Mouse (Mus musculus): ENCODE results near the gene Gsap.
"Not testable (repeated sequence)": the region's sequence is repeated elsewhere in the genome, so short reads cannot be mapped to it uniquely, and the experiment has no call there.

Gene Gsap

DNA sequence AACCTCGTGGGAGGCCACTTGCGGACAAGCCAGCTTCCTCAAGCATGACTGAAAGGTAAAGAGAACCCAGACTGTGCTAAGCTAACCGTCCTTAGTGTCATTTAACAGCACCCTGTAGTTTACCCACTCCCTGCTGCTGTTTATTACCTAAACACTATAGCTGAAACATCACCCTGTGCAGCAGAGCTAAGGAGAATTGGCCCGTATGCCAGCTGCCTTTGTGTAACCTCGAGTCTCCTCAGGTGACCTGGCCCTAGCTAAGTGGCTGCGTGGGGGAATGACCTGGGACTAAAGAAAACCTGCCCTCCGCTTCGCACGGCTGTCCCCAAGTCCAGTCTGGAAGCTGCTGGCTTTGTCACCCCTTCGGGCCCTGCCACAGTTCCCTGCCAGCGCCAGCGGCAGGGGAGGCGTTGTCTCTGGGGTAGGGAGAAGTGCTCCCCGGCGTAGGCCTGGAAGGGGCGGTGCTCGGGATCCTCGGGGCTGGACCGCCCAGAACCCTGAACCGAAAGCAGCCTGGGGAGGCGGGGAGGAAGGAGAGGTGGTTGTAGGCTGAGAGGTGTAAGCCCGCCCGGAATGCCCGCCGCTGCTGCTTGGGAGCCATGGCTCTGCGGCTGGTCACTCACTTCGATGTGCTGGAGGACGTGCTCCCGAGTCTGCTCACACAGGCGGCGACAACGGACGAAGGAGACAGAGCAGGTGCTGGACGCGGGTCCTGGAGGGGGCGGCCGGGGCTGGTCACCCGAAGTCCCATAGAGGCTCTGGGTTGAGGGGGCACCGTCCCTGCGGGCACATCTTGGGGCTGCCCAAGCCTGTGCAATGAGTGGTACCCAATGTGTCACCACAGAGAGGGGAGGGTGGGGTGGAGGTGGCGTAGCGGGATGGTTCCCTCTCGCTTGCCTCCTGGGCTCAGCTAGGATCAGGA lies at the start of gene Gsap:
Gene Gsap, plus strand, starts transcription at position 492 of the 922 bp plus-strand sequence.
- DNase-seq (ENCODE audit: low spot score in 2 of 2): peak; percentile 30 to 37

- DNase-seq (ENCODE audit: low spot score in 2 of 2): no peak
Observed at GRCm38 (mm10) chr5:21136575-21136974, 49.5 kb upstream of the Gsap start.

GRCm38 (mm10) chr5:21139505-21139904 lies 46.5 kb upstream of the Gsap start:
- peak; percentile 77 to 79 for DNase-seq (ENCODE audit: low spot score in 2 of 2)

GRCm38 (mm10) chr5:21141133-21141551 lies 44.9 kb upstream of the Gsap start:
- not testable (repeated sequence) for DNase-seq (ENCODE audit: low spot score in 2 of 2)

DNA sequence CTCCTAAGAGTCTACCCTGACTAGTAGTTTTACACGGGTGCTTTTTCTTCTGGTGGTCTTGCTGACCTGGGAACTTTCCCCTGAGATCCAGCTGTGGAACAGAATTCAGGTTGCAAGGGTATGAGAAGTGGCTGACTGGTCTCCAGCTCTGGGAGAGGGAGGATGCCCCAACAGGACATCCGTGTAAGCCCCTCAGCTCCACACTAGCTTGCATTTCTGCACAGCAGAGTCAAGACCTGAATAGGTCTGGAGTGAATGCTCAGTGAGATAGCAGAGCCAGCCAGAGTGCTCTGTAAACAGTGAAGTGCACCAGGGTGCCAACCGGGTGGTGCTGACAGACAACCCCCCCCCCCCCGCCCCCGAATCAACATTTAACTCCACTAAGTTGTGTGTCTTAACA lies 44.4 kb upstream of the Gsap start:
- DNase-seq (ENCODE audit: low spot score in 2 of 2): no peak

GRCm38 (mm10) chr5:21143032-21143431 lies 43.0 kb upstream of the Gsap start:
- DNase-seq (ENCODE audit: low spot score in 2 of 2): no peak

GRCm38 (mm10) chr5:21144506-21145169 lies 41.4 kb upstream of the Gsap start:
- no peak for DNase-seq (ENCODE audit: low spot score in 2 of 2)

- DNase-seq (ENCODE audit: low spot score in 2 of 2): no peak
Observed at GRCm38 (mm10) chr5:21148358-21148757, 37.7 kb upstream of the Gsap start.

DNA sequence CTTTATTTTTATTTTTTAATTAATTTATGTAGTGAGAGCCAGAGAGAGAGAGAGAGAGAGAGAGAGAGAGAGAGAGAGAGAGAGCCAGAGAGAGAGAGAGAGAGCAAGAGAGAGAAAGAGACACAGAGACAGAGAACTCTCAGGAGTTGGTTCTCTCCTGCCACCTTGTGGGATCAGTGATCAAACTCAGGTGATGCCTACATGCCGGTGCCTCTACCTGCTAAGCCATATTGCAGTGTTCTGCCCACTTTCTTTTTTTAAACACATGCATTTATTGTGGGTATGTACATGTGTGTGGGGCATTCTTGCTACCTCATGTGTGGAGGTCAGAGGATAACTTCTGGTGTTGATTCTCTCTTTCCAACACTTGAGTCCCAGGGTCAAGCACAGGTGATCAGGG lies 32.4 kb upstream of the Gsap start:
- DNase-seq (ENCODE audit: low spot score in 2 of 2): no peak

- no peak for DNase-seq (ENCODE audit: low spot score in 2 of 2)
Observed at GRCm38 (mm10) chr5:21156770-21157169, 29.3 kb upstream of the Gsap start.

- no peak for DNase-seq (ENCODE audit: low spot score in 2 of 2)
Observed at GRCm38 (mm10) chr5:21159536-21159935, 26.5 kb upstream of the Gsap start.

DNA sequence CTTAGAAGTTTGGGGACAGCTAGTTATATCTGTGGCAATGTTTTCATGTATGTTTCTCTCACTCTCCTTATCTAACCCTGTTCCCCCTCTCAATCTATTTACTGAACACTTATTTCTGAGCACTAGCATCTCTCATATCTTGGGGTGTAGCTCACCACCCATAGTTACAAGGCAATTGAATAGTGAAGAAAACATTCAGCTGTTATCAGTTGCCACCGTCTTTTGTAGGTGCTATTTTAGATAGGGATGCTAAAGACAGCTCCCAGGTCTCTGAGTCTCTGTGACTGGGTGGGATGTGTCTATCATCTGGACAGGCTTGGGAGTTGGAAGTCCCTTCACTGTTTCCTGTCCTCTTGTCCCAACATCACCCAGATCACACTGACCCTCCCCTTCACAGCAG lies 25.3 kb upstream of the Gsap start:
- no peak for DNase-seq (ENCODE audit: low spot score in 2 of 2)

- no peak for DNase-seq (ENCODE audit: low spot score in 2 of 2)
Observed at GRCm38 (mm10) chr5:21163421-21163820, 22.6 kb upstream of the Gsap start.

- DNase-seq (ENCODE audit: low spot score in 2 of 2): peak; percentile 32 to 47
Observed at GRCm38 (mm10) chr5:21168689-21169345, 17.2 kb upstream of the Gsap start.

DNA sequence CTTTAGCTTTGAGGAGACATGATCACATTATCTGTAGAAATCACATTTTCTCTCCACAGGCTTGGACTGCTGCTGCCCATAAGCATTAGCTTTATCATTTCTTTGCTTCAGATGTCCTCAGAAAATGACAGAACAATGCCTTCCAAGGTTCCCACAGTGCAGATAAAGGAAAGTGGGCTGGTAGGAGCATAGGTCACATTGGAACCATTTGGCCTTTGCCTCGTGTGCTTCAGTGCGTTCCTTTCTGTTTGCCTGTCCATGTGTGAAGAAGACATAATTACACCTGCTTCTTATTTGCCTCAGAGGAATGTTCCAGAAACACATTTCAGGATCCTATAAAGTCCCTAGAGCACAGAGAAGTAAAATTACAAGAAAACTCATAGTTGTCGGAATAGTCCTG lies 16.7 kb upstream of the Gsap start:
- DNase-seq (ENCODE audit: low spot score in 2 of 2): no peak

DNA sequence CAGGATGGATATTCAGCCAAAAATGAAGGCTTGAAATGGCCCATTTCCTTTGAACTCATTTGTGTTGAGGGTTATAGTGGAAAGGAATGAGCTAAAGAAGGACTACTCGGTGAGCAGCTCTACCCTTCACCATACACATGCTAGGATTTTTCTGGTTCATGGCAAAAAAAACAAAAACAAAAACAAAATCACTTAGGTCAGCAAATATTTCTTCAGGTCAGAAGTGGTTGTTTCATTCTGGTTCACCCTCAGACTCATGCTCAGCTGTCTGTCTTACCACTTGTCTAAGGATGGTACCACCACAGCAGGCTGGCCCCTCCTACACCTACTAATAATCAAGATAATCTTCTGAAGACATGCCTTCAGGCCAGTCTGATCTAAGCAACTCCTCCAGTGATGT lies 16.2 kb upstream of the Gsap start:
- DNase-seq (ENCODE audit: low spot score in 2 of 2): no peak

DNA sequence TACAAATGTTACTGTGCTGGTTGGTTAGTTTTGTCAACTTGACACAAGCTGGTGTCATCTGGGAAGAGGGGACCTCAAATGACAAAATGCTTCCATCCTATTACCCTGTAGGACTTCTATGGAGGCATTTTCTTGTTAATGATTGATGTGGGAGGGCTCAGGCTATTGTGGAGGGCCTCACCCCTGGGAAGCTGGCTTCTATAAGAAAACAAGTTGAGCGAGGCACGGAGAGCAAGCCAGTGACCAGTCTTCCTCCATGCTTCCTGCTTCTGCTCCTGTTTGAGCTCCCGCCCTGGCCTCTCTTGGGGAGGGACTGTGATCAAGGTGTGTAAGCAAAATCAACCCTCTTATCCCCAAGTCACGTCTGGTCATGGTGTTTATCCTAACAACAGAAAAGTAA lies 15.6 kb upstream of the Gsap start:
- DNase-seq (ENCODE audit: low spot score in 2 of 2): no peak

DNA sequence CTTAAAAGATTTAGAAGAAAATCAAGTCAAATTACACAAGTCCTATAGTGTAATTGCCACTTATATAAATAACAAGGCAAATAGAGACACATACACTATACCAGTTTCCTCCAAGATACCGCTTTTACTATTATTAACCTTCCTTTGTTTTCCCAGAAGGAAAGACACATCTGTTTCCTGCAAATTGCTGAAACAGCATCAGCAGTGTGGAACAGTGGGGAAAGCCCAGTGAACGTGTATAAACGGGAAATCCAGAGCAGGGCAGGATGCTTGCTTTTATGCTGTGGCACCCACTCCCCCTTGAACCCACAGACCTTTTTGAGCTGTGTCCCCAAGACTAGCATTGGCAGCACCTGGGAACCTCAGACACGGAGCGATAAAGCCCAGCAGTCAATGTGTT lies 15.2 kb upstream of the Gsap start:
- no peak for DNase-seq (ENCODE audit: low spot score in 2 of 2)

- DNase-seq (ENCODE audit: low spot score in 2 of 2): peak in 1 of 2 experiments; percentile 7
Observed at GRCm38 (mm10) chr5:21171336-21171735, 14.7 kb upstream of the Gsap start.

GRCm38 (mm10) chr5:21172316-21172715 lies 13.7 kb upstream of the Gsap start:
- no peak for DNase-seq (ENCODE audit: low spot score in 2 of 2)

GRCm38 (mm10) chr5:21175132-21176112 lies 10.6 kb upstream of the Gsap start:
- DNase-seq (ENCODE audit: low spot score in 2 of 2): peak; percentile 7 to 9
